Mouse (Mus musculus) left cerebral cortex, adult 18-20 months (tissue): ENCODE results near the gene Pitpnb. TPM values are rescaled to one million over a fixed set of nuclear protein-coding genes. Genes with fewer than 3 reads are reported as not detected.

ENCODE experiments used
- DNase-seq, 2 experiments: peaks; one replicate each; pipeline ENCODE4 v3.0.0; 2021 to 2022; ENCODE audit warnings: low spot score in 2 of 2, mixed read lengths in 1 of 2
- long read RNA-seq, 2 experiments: library from polyadenylated mRNA; stranded (forward); transcript quantifications; one replicate each; pipeline ENCODE4 v2.0.0; 2021
- total RNA-seq, 2 experiments: library from RNA; stranded (reverse); gene quantifications; 2 replicates each; pipeline ENCODE4 v1.2.3; 2021

Gene Pitpnb
- 10 to 100 TPM; 84.7 to 86.5 TPM for total RNA-seq
- long read RNA-seq, experiment 1, partial matches to known transcripts = 2 of 138 reads
- long read RNA-seq, experiment 1, other reads (novel, unspliced or antisense) = 136 of 138 reads
- long read RNA-seq, experiment 2, partial matches to known transcripts = 6 of 128 reads
- long read RNA-seq, experiment 2, other reads (novel, unspliced or antisense) = 122 of 128 reads

DNA sequence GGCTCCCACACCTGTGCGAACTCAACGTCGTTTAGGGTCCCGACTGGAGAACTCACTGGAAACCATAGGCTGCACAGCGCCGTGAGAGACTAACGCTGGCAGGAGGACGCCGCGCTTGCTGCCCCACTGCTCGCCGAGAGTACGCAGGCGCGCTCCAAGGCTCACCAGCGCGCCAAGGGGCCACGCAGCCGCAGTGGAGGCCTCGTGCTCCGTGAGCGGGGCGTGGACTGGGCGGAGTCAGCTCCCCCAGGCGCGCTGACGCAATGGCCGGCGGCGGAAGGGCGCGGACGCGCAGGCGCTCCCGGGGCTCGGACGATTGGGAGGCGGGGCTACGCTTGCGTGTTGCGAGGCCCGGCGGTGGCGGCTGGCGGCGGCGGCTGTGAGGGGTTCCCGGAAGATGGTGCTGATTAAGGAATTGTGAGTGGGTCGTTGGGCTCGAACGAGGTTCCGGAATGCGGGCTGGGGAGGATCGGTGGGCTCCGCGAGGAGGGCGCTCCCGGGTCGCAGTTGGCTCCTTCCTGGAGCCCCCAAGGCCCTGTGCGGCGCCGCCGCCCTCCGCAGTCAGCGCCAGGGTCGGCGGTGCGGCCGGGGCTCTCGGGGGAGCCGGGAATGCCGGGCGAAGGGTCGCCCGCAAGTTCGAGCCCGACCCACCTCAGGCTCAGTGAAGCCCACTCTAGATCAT is at the start of gene Pitpnb:
TSS of gene Pitpnb (plus strand) at position 347 of the 682 bp plus-strand sequence.
- peak; percentile 99 for DNase-seq

DNA sequence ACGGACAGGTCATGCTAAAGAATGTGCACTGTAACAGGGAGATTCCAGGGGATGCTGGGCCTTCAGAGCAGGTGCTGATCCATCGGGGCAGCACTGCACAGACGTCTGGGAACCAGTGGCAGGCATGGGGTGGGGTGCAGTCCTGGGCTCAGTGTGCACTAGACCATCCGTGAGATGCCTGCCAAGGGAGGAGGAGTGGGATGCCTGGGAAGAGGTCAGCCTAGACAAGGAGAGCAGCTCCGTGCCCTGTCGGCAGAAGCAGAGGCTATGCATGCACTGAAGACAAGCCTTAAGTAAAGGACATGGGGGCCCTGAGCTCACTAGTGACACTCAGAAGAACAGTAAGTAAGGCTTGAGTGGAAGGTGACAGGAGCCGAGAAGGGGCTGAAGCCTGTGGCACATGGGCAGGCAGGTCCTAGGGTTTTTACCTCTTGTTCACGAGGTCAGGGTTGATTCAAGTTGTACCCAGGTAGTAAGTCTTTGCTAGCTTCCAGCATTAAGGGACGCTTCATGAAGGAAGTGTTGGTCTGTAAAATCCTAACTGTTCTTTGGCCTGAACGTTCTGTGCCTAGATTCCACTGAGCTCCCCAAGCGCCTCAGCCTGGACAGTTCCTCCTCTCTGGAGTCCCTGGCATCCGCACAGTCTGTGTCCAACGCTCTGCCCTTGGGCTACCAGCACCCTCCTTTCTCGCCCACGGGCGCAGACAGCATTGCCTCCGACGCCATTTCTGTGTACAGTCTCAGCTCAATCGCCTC is 46.0 kb upstream of the Pitpnb start:
- DNase-seq = no peak

DNA sequence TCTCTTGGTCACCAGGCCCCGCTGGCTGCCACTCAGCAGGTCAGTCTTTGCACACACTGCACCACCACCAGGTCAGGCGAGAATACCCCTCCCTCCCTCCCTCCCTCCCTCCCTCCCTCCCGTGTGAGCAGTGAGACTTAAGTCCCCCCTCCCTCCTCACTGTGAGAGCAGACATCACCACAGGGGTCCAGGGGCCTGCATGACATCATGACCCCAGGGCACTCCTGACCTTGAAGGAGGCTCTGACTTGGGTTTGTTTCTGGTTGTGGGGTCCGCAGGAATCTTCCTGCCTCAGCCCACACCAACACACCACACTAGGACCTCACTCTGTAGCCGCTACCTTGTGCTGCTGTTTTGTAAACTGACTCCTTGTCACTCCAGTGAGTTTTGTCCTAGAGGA is 43.0 kb upstream of the Pitpnb start:
- no peak for DNase-seq

DNA sequence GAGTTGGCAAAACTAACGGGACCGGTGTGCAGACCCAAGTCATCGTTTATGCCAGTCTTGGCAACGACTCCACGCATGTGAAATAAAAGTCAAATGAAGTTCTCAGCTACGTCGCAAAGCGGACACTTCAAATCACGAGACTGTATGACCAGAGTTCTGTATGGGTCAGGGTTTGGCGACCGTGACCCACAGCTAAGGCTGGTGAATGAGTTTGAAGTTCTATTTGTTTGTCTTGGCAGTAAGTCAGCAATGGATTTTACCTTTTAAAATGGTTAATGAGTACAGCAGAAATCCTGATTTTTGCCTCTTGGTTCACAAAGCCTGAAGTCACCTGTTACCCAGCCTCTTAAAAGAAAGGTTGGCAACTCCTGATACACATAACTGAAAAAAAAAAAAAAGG is 42.1 kb upstream of the Pitpnb start:
- no peak for DNase-seq

DNA sequence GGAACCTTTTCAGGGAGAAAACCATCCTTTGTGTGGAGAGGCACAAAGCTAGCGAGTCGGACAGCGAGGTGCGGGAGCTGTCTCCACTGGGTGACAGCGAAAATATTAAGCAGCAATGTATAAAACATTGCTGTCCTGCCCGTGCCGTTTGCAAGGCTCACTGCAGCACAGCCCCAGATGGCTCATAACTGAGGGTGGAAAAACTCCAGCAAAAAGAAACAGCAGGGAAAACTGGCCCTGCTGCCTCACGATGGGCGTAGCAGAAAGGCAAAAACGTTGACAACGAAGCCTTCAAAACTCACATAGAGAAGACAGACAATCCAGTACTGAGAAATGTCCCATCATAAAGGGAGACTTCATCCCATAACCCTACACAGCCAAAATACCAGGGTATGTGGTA is 40.5 kb upstream of the Pitpnb start:
- DNase-seq = peak in 1 of 2 experiments; percentile 23

DNA sequence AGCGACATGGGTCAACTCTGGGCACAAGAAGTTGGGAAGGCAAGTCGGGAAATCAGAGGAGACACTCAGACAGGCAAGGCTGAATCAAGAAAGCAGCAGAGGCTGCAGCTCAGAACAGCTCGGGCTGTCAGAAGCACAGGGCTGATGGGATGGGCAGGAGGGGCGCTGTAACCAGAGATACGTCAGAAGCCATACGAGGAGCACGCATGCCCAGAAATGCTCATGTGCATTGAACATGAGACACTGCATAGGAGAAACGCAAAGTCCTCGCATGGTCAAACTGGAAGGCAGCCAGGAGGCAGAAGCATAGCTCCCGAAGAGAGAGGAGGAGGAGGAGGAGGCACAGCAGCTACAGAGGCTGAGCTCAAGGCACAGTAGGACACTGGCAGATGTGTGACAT is 38.9 kb upstream of the Pitpnb start:
- DNase-seq = peak; percentile 77 to 83

DNA sequence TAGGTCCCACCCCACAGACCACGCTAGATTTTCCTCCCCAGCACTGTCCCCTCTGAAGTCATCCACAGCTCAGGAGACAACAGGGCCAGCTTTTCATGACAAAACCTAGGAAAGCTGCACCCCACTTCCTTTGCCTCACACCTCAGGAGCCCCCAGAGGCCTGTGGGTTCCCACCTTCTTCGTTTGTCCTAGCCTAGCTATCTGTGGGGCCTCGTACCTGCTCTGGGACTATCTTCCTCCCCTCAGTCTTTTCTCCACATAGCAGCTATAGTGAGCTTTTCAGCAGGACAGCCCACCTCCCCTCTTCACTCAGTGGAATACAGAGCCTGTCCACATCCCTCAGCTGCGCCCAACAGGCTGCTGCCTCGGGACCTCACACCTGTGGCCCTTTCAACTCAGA is 32.8 kb upstream of the Pitpnb start:
- DNase-seq = no peak

DNA sequence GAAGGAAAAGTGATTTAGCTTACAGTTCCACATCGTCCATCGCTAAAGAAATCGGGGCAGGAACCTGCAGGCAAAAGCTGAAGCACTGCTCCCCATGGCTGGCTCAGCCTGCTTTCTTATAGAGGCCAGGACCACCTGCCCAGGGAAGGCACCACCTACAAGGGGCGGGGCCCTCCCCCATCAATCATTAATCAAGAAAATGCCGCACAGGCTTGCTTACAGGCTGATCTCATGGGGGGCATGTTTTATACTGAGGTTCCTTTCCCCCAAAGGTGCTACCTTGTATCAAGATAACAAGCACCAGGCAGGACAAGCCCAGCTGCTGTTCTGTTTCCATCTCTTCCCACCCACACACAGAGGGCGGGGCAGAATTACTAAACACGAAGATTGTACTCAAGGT is 31.9 kb upstream of the Pitpnb start:
- DNase-seq = no peak

DNA sequence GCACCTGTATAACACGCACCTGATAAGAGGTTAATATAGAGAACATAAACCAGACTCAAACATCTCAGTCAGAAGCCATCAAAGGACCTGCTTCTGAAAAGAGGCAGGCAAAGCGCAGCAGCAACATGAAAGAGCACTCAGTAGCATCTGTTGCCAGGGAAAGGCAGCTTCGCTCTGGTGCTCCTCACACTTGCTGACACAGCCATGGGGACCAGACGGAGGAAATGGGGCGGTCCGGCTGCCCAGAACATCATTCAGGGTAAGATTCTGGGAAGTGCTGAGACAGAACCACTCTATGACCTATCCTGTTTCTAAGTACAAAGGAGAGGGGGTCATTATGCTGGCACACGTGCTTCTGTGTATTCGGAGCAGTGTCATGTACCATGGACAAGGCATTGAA is 29.8 kb upstream of the Pitpnb start:
- DNase-seq = no peak

DNA sequence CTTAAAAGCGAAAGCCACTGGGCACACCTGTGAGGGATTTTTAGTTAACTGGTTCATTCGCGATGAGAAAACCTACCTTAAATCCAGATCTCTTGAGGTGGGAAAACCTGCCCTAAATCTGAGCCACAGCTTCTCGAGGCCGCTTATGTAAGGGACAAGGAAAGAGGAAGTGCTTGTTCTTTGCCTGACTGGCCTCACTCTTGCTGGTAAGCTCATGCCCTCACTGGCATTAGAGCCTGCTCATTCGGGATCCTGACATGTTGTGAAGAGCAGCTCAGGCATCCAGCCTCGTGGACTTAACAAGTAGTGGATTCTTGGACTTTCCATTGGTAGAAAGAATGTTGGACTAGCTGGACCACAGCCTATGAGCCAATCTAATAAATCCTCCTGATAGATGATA is 28.8 kb upstream of the Pitpnb start:
- DNase-seq = no peak

DNA sequence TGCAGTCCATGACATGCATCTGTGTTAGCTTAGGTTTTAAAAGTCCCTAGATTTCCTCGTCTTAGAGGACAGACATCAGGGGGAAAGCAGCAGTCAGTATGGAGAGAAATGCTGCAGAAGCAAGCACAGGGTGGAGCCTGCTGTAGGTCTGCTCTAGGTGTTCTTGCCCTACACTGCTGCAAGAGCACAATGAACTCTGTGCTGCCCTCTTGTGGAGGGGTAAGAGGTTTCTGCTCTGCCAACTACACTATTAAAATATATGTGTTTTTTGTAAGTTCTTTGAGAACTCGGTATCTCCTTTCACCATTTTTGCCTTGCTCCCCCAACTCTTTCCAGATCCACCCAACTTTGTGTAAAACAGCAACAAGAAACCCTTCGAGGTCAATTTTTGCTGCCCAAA is 25.8 kb upstream of the Pitpnb start:
- DNase-seq = no peak

DNA sequence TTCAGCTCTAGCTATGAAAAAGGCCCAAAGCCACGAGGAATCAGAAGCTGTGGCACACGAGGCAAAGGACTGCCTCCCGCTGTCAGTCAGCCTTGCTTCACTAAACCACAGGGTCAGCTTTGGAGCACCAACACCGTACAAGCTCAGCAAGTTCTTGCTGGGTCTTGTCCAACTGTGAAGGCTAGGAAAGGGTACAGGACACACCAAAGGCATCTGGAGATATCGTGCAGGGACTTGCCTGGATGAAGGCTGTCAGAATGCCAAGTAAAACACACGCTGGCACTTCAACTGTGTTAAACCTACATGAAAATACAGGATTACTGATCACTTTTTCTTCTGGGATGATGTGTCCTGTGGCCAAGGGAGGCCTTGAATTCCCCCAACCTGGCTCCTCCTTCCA is 20.4 kb upstream of the Pitpnb start:
- DNase-seq = no peak

DNA sequence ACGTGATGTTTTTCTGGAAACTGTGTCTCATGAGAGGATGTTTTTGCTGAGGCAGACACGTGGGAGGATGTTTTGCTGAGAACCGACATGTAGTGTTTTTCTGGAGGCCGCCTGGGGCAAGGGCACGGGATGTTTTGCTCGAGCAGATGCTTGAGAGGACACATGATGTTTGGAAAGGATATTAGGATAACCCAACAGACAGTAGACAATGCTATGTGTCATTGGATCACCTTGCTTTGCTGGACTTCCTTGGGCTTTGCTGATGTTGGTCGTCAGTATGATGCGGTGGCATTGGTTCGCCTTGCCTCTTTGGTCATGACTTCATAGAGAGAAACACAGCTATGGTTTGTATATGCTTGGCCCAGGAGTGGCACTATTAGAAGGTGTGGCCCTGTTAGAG is 16.7 kb upstream of the Pitpnb start:
- DNase-seq = no peak

DNA sequence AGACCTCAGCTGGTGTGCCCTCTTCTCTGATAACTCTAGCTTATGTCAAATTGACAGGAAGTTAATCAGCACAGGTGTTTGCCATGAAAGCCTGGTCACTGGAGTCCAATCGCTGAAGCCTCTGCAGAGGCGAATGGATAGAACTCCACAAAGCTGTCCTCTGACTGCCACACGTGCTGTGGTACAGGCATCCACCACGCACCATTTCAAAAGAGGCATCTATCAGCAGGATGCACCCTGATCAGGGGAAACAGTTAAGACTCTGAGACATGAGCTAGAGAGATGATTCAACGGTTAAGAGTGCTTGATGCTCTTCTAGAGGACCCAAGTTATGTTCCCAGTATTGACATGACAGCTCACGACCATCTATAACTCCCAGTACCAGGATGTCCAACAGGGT is 15.5 kb upstream of the Pitpnb start:
- no peak for DNase-seq

DNA sequence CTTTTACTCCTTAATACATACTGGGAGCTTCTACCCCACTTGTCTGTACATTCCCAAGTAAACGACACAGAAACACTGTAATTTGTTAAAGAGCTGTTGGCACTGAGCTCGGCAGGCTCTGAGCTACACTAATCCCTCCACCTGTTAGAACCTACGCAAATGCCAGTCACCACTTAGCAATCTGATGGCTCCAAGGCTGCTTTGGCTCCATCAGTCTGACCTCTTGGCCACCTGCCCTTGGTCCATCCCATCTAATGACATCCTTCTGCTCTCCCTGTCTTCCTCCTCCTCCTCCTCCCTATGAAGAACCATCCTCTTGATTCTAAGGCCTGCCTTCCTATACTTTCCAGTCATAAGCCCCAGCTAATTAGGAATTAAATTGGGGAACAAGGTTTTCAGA is 13.0 kb upstream of the Pitpnb start:
- no peak for DNase-seq

DNA sequence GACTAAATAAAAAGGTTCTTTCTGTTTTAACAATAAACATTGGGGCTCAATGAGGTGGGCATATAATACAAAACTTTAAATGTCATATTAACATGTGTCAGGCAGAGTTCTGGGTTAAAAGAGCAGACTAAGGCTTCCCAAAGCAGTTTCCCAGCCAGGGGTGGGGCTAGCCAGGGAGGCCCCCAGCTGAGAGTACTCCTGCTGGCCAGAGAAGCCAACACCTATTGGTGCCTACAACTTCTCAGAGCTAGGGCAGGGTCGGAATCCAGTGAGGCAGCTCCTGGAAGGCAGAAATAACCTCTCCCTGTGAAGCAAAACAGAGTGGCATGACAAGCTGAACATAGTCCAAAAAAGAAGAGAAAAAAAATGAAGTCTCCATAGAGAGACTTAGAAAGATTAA is 11.6 kb upstream of the Pitpnb start:
- DNase-seq = no peak

DNA sequence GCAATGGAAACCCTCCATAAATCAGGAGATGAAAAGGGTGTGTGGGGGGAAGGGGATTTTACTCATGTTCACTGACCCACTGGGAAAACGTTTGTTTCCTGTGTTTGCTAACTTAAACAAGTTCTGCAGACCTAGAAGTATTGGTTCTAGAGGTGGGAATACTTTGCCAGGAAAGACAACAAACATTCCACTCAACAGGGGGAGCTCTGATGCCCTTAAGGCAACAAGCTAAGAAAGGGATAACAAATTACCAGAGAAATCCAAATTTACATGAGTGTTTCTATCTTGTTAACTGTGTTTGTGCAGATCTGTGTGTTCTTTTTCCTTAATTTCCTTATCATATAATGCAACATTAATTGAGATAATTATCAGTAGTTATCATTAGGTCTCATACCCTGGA is 4.8 kb upstream of the Pitpnb start:
- no peak for DNase-seq

DNA sequence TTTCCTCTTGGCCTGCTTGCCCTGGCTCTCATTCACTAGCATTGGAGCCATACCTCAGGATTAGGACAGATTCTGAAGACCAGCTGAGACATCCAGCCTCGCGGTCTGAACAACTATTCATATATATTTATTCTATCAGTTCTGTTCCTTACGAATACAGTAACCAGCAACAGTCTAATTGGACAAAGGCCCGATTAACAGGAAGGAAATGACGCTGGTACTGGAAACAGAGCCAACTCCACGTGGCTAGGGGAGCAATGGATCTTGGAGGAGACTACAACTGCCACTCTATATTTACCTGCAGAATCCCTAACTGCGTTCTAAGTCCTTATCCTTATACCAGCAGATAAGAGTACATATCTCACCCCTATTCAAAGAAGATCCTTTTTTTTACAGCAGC is 3.1 kb upstream of the Pitpnb start:
- DNase-seq = no peak

DNA sequence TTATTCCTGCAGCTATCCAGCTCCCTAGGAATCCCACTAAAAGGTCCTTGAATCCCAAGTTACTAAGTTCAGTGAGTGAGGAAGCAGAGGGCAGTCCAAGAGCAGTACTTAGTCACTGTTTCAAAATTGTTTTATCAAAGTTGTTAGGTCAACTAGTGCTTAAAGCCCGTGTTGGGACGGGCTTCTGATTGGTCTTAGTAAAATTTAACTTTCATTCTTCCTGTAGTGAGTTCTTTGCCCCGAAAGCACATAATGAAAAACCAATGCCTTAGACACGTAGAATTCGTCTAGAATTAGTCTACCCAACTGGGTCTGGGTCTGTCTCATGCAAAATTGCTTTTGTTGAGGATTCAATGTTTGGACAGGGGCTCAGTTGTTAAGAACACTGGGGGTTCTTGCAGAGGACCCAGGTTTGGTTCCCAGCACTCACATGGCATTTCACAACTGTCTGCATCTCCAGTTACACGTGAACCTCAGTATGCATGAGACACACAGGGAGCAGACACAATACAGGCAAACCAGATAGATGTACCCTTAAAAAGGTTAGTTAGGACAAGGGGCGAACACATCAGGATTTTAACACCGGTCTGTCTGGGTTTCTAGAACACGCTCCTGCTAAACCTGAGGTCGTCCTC is 664 bp upstream of the Pitpnb start:
- DNase-seq = no peak

DNA sequence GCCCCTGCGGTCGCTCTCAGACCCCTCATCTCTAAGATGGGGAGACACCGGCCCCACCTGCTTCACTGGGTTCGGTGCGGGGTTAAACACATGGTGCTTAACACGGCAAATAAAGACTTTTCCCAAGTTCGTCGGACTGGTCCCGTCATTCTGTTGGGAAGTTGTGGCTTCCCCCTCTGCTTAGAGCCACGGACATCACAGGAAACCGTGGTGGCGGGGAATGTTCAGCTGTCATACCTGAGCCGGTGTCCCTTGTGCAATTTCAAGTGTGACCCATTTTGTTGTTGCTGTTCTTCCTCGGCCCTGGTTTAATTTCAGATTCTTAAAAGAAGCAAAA is 504 bp downstream of the Pitpnb start:
- DNase-seq = no peak

DNA sequence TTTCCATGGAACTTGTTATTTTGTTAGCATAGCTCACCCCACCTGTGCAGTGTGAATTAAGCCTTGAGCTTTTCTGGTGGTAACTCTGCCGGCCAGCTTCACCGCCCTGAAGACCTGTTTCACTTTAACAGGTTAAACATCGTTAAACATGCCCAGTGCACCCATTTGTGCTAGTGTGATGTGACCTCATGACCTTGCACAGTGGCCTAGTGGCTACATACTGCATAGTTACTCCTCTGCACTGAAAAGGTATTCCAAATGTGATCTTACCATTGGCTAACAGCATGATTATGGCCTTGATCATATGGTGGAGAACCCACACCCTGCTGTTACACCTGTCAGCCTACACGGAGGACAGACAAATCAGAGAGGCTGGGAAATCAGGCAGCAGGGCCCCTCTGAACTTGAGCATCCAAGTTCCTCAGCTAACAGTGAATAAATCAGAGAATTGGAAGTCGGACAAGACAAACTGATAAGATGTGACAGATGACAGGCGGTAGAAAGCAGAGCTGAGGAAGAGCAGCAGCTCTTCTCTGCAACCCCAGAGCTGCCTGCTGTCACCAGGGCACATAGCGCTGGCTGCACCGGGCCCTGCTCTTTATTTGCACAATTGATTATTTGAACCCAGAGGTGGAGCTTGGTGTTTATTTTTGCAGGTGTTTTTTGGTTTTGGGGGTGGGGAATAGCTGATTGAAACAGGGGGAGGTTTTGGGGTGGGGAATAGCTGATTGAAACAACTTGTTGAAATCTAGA is 5.6 kb downstream of the Pitpnb start:
- no peak for DNase-seq

DNA sequence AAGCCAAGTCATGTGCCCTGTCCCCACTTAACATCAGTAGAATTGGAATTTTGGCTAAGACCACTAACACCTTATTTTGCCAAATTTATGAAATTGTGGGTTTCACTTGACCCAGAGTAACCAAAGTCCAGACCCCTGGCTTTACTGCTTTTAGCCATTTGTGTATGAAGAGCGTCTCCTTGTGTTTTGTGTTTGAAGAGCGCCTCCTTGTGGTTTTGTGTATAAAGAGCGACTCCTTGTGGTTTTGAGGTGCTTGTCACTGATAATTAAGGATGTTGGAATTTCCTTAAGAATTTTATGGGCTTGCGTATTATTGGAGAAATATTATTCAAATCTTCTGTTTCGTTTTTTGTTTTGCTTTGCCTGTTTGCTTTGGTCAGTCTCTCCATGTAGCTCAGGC is 11.0 kb downstream of the Pitpnb start:
- DNase-seq = no peak
